Mouse (Mus musculus) neural tube, embryonic 11.5 days (tissue): ENCODE data around the gene Chst11. TPM values are rescaled to one million over a fixed set of nuclear protein-coding genes. Genes with fewer than 3 reads are reported as not detected.

Source experiments
- ATAC-seq: fragments of 200-750 bp; cut with Nextera tagmentation; 2 replicates; pipeline ENCODE4 v1.8.0; 2017; ENCODE audit warnings: moderate number of reproducible peaks, mild to moderate bottlenecking, moderate TSS enrichment, moderate library complexity; ENCODE audit not compliant: insufficient read depth, low FRiP score, low TSS enrichment
- DNase-seq: peaks from one replicate; pipeline ENCODE4 v3.0.0-alpha.2; 2015; ENCODE audit warnings: low spot score
- H3K27ac ChIP-seq: fragments of 300-500 bp; sonication (generic); 2 replicates; pipeline ENCODE4 v1.5.1; 2014; ENCODE audit warnings: low read depth, mild to moderate bottlenecking, low read length
- H3K27me3 ChIP-seq: fragments of 300-500 bp; sonication (generic); 2 replicates; pipeline ENCODE4 v1.6.1; 2014; ENCODE audit warnings: mild to moderate bottlenecking, low read length, mixed read lengths; ENCODE audit not compliant: control insufficient read depth, insufficient read depth
- H3K36me3 ChIP-seq: fragments of 300-500 bp; sonication (generic); 2 replicates; pipeline ENCODE4 v1.6.1; 2014; ENCODE audit warnings: mild to moderate bottlenecking, low read length, moderate library complexity, mixed read lengths; ENCODE audit not compliant: control insufficient read depth, insufficient read depth
- H3K4me1 ChIP-seq: fragments of 300-500 bp; sonication (generic); 2 replicates; pipeline ENCODE4 v1.6.1; 2014; ENCODE audit warnings: low read length, mixed read lengths; ENCODE audit not compliant: control insufficient read depth, insufficient read depth
- H3K4me2 ChIP-seq: fragments of 300-500 bp; sonication (generic); 2 replicates; pipeline ENCODE4 v1.6.1; 2014; ENCODE audit warnings: low read depth, mild to moderate bottlenecking, moderate library complexity
- H3K4me3 ChIP-seq: fragments of 300-500 bp; sonication (generic); 2 replicates; pipeline ENCODE4 v1.5.1; 2014; ENCODE audit warnings: low read depth, low read length
- H3K9ac ChIP-seq: fragments of 300-500 bp; sonication (generic); 2 replicates; pipeline ENCODE4 v1.6.1; 2014; ENCODE audit warnings: mild to moderate bottlenecking, low read length
- H3K9me3 ChIP-seq: fragments of 300-500 bp; sonication (generic); 2 replicates; pipeline ENCODE4 v1.6.1; 2016; ENCODE audit warnings: low read length; ENCODE audit not compliant: control insufficient read depth
- WGBS: fragments of 180-500 bp; shearing (Covaris S2); extraction: QIAGEN DNeasy Blood & Tissue Kit; methylation state at CpG from one replicate; pipeline ENCODE4 v1.1.7; 2014; 5-methylcytosine and 5-hydroxymethylcytosine counted together
- polyA plus RNA-seq: library from polyadenylated mRNA; unstranded; fragments of >200 nt; fragmentation: Nextera tagmentation; extraction: Ambion mirVana; gene quantifications from 2 replicates; pipeline ENCODE4 v1.2.1, GENCODE M21; 2014

Chst11 gene
- polyA plus RNA-seq, 1 experiment from 2014 or later = 2.5 TPM

GRCm38 (mm10) chr10:82986251-82986992 is 1.1 kb downstream of the Chst11 start:
- Histone ChIP-seq H3K4me1 (peaks cover 17% of the 10 kb centered on the region), H3K36me3 (no peaks in the 10 kb centered on the region), H3K9me3 (no peaks in the 10 kb centered on the region), H3K4me2 (peak overlapping the region; percentile 89), H3K27me3 (0 out of 2 replicates have a peak, but pooled peaks cover 10% of the 10 kb centered on the region), H3K9ac (peak overlapping the region; percentile 79), H3K4me3 (peak overlapping the region; percentile 77), H3K27ac (peak overlapping the region; percentile 42)
- DNase-seq (no peak), ATAC-seq (no peak)
- 4% methylated on average over 21 of the region's 21 CpGs for WGBS

DNA sequence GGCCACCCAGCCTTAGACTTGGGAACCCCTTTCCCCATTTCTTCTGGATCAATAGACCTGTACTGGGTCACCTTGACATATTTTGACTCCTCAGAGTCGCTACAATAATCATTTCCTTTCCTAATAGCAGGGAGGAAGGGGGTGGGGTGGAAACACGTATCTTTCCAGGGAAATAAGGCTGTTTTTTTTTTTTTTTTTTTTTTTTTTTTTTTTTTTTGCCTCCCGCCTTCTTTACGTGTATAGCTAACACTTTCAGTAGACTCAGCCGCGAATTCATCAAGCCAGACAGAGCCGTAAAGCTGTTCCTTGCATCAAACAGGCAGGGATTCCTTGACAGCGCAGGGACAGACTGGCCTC is 1.7 kb downstream of the Chst11 start:
- 0 out of 2 replicates have a peak, but pooled peaks cover 10% of the 10 kb centered on the region for H3K27me3 ChIP-seq
- no peak for ATAC-seq

GRCm38 (mm10) chr10:82987394-82987793 is 2.1 kb downstream of the Chst11 start:
- ATAC-seq (no peak), DNase-seq (no peak)
- WGBS = 42% methylated on average over 4 of the region's 4 CpGs
- Histone ChIP-seq H3K27ac (no peak overlapping the region), H3K36me3 (no peaks in the 10 kb centered on the region), H3K4me2 (peak overlapping the region; percentile 89), H3K4me1 (peaks cover 17% of the 10 kb centered on the region), H3K4me3 (peak overlapping the region; percentile 77), H3K9ac (no peak overlapping the region; the same call in none of the 2 replicates), H3K27me3 (0 out of 2 replicates have a peak, but pooled peaks cover 10% of the 10 kb centered on the region), H3K9me3 (no peaks in the 10 kb centered on the region)

More for the DNA sequence above, 1.7 kb downstream of the Chst11 start:
- H3K9me3 ChIP-seq = no peaks in the 10 kb centered on the region
- 24% methylated on average over 8 of the region's 8 CpGs for WGBS
- H3K4me1 ChIP-seq = peaks cover 17% of the 10 kb centered on the region
- peak overlapping the region; percentile 79 for H3K9ac ChIP-seq
- no peak overlapping the region for H3K27ac ChIP-seq
- H3K4me3 ChIP-seq = peak overlapping the region; percentile 77
- H3K36me3 ChIP-seq = no peaks in the 10 kb centered on the region
- DNase-seq = no peak
- peak overlapping the region; percentile 89 for H3K4me2 ChIP-seq

DNA sequence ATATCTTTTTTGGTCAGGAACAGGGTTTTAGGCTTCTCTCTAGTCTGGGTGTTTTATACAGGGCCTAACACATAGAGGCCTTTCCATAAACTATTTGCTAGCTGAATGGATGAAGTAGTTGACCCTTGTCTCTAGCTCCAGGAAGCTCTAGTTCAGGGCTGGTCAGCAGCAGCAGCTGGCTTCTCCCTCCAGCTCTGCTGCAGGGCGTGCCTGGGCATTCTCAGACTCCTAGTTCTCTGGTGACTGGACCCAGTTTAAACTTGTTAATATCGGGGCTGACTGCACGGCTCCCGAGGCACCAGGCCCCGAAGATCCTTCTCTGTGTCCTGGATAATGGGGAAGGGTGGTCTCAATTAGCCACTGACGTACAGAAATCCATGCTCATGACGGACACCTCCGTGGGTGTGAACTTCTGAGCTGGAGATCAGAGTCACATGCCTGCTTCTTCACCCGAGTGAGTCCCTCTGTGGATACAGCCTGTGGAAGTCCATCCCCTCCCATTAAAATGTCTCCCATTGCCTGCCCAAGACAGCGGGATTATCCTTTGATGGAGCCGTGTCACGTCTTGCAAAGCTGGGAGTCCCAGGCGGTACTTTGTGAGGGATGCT is 4.2 kb downstream of the Chst11 start:
- Histone ChIP-seq H3K27me3 (0 out of 2 replicates have a peak, but pooled peaks cover 1% of the 10 kb centered on the region), H3K36me3 (no peaks in the 10 kb centered on the region), H3K9me3 (no peaks in the 10 kb centered on the region), H3K4me3 (no peak overlapping the region), H3K4me2 (no peak overlapping the region), H3K9ac (no peak overlapping the region), H3K4me1 (peaks cover 16% of the 10 kb centered on the region), H3K27ac (no peak overlapping the region)
- no peak for ATAC-seq
- DNase-seq = no peak
- 74% methylated on average over 13 of the region's 13 CpGs for WGBS

DNA sequence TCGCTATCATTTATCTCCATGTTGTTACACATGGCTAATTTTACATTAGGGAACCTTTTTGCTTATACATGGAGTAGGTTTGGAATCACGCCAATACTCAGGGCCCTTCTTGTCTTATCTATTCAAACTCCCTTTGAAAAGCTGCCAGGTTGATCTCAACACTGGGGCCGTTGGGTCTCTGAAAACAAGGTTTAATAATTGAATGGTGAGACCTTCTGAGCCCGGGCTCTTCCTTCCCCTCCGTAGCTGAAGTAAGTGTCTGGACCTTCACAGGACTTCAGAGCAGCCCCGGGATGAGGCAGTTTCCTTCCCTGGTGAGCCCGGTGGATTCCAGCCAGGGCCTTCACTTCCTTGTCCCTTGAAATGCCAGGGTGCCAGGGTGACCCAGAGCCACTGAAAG is 5.6 kb downstream of the Chst11 start:
- H3K27me3 ChIP-seq = no peaks in the 10 kb centered on the region
- no peak overlapping the region for H3K4me2 ChIP-seq
- no peak overlapping the region for H3K4me3 ChIP-seq
- H3K9me3 ChIP-seq = no peaks in the 10 kb centered on the region
- H3K9ac ChIP-seq = no peak overlapping the region
- H3K27ac ChIP-seq = no peak overlapping the region
- ATAC-seq (no peak), DNase-seq (no peak)
- H3K4me1 ChIP-seq = peaks cover 12% of the 10 kb centered on the region
- WGBS = 88% methylated on average over 7 of the region's 7 CpGs
- H3K36me3 ChIP-seq = no peaks in the 10 kb centered on the region

DNA sequence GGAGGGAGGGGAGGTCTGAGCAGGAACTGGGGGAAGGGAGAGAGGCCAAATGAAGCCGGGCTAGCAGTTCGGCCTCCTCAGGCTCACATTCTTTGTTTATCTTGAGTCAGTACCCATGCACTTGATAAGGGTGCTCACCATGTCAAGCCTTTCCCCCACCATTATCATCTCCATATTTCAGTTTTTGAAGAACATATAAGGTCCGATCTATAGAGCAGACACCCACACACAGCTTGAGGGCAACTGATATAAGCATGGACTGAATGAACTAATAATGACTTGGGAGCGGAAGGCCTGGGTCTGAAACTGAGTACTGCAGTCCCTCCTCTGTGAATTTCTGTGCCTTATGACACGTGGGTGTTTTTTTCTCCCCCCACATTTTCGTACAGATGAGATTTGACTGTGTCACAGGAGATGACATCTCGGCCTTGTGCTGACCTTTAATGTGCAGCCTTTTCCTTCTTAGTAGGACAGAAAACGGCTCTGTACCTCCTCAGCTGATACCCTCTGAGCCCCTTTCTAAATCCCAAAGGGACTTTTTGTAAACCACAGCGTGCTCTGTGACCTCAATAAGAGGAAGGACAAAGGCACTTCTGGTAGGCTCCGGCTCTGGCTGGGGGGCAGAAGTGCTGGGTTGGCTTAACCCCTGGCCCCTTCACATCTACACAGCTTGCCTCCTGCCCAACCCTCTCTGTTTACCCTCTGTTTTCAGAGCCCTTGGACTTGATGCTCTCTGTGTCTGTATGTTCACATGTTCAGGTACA is 6.6 kb downstream of the Chst11 start:
- 58% methylated on average over 10 of the region's 10 CpGs for WGBS
- ATAC-seq = no peak
- Histone ChIP-seq H3K27ac (no peak overlapping the region), H3K4me3 (no peak overlapping the region), H3K9ac (no peak overlapping the region), H3K36me3 (no peaks in the 10 kb centered on the region), H3K27me3 (no peaks in the 10 kb centered on the region), H3K4me1 (peaks cover 6% of the 10 kb centered on the region), H3K4me2 (no peak overlapping the region), H3K9me3 (no peaks in the 10 kb centered on the region)
- DNase-seq = no peak

GRCm38 (mm10) chr10:82994284-82994683 is 9.0 kb downstream of the Chst11 start:
- Histone ChIP-seq H3K9ac (no peak overlapping the region), H3K9me3 (no peaks in the 10 kb centered on the region), H3K36me3 (no peaks in the 10 kb centered on the region), H3K27ac (no peak overlapping the region), H3K4me1 (no peaks in the 10 kb centered on the region), H3K4me3 (no peak overlapping the region), H3K4me2 (no peak overlapping the region), H3K27me3 (no peaks in the 10 kb centered on the region)
- no peak for ATAC-seq
- WGBS = 96% methylated on average over 7 of the region's 7 CpGs
- DNase-seq = no peak

- no peaks in the 10 kb centered on the region for H3K9me3 ChIP-seq
- H3K4me2 ChIP-seq = no peak overlapping the region
- no peak overlapping the region for H3K4me3 ChIP-seq
- H3K36me3 ChIP-seq = no peaks in the 10 kb centered on the region
- 90% methylated on average over 6 of the region's 6 CpGs for WGBS
- H3K9ac ChIP-seq = no peak overlapping the region
- ATAC-seq (no peak), DNase-seq (no peak)
- H3K4me1 ChIP-seq = no peaks in the 10 kb centered on the region
- no peak overlapping the region for H3K27ac ChIP-seq
- no peaks in the 10 kb centered on the region for H3K27me3 ChIP-seq
Observed at GRCm38 (mm10) chr10:82997460-82997859, 12.2 kb downstream of the Chst11 start.
